In the genomic region with DNA sequence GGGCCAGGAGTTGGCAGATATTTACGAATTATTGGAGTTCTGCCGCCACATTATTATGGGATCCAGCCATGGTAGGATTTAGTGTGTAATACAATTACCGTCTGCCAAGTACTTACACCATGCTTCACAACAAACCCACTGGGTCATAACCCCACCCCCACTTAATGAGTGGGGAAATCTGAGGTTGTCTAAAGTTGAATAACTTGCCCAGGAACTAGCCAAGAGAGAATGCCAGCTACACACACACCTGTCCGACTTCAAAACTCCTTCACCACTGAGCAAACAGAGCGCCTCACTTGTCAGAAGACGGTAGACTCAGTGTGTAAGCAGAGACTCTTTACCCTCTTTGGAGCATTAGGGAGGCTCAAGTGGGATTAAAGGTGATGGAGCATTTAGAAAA, we compare ENCODE assay signal across 21 mouse cellular contexts. TPM values are rescaled to one million over a fixed set of nuclear protein-coding genes. Genes with fewer than 3 reads are reported as not detected.
"Had no signal": no experiment of that assay in that cellular context is flagged by ENCODE, and none has a peak within 500 bp of the region (broad histone marks: within the 10 kb centered on the region; RNA-seq: fewer than 3 reads in every experiment).

No protein-coding gene starts in this region.

- DNase-seq: kidney, adult 18-20 months; kidney, adult 9 months; kidney, postnatal 14 days; kidney, postnatal 4 days; layer of hippocampus, adult 9-11 months; liver, embryonic 13.5 days; retina, postnatal 1 day; right cerebral cortex, postnatal 25 days; spleen, adult 18-20 months; thymus, postnatal 25 days had no signal

- H3K4me2 ChIP-seq: liver, embryonic 13.5 days; midbrain, embryonic 13.5 days; neural tube, embryonic 13.5 days; stomach, embryonic 15.5 days had no signal

- H3K4me3 ChIP-seq: layer of hippocampus, adult 2 months; liver, embryonic 13.5 days; megakaryocyte, embryonic 14.5 days; midbrain, embryonic 10.5 days; midbrain, embryonic 13.5 days; myocyte; neural tube, embryonic 13.5 days; stomach, embryonic 15.5 days had no signal

- H3K36me3 ChIP-seq: liver, embryonic 13.5 days; midbrain, embryonic 10.5 days; midbrain, embryonic 13.5 days; neural tube, embryonic 13.5 days; stomach, embryonic 15.5 days had no signal

- H3K27ac ChIP-seq: layer of hippocampus, adult 2 months; liver, embryonic 13.5 days; midbrain, embryonic 10.5 days; midbrain, embryonic 13.5 days; neural tube, embryonic 13.5 days; stomach, embryonic 15.5 days had no signal

- H3K9me3 ChIP-seq: liver, embryonic 13.5 days; megakaryocyte, embryonic 14.5 days; midbrain, embryonic 10.5 days; midbrain, embryonic 13.5 days; neural tube, embryonic 13.5 days; stomach, embryonic 15.5 days had no signal

- H3K9ac ChIP-seq: liver, embryonic 13.5 days; midbrain, embryonic 13.5 days; neural tube, embryonic 13.5 days; stomach, embryonic 15.5 days had no signal

- ATAC-seq: intestine, embryonic 16.5 days; midbrain, embryonic 13.5 days; midbrain, embryonic 16.5 days had no signal

RNA-seq across cellular contexts. Expression of a gene that starts 3.6 kb away (rescaled TPM):
- polyA plus RNA-seq: liver, adult 2 months had no signal

RNA-seq across cellular contexts. Expression of a gene that starts 59.2 kb away (rescaled TPM):
- polyA plus RNA-seq: liver, adult 2 months; liver, embryonic 13.5 days; liver, embryonic 16.5 days had no signal
